Mouse (Mus musculus) liver, adult 2 months (tissue): Measurements from ENCODE around the gene Fam78a.

Experiments
- CTCF ChIP-seq: fragments of 200-500 bp; IDR thresholded peaks from 2 replicates; pipeline ENCODE4 v1.5.1; 2011; ENCODE audit warnings: low read depth, low read length, control low read depth
- POLR2A ChIP-seq: fragments of 200-500 bp; IDR thresholded peaks from 2 replicates; pipeline ENCODE4 v1.6.1; 2011; ENCODE audit warnings: low read length, control low read depth; ENCODE audit not compliant: insufficient read depth; ENCODE audit errors: extremely low read depth

DNA sequence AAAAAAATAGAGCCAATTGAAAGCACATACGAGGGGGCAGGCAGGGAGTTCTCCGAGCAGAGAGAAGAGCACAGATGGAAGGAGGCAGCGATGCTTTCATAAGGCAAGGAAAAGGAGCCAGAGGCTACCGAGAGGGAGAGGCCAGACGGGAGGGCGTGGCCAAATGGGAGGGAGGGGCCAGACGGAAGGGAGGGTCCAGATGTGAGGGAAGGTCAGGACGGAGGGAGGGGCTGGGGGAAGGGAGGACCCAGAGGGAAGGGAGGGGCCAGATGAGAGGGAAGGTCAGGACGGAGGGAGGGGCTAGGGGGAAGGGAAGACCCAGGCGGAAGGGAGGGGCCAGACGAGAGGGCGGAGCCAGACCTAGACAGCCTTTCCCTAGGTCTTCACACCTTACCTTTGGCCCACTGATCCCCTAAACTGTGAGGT, 47.9 kb upstream of the Fam78a start:
- TF ChIP-seq POLR2A (no peak), CTCF (no peak)
